Mouse (Mus musculus): Measurements from ENCODE around the gene Clmn. TPM values are rescaled to one million over a fixed set of nuclear protein-coding genes. Genes with fewer than 3 reads are reported as not detected.

Gene Clmn
- total RNA-seq, 2 experiments from 2014 or later: 2.6 to 3.2 TPM

- intact Hi-C loops (cut with DNase I): loop anchor here (5.0 kb wide), 1 partner anchor 65 kb away; no protein-coding TSS in a partner anchor
Measured at GRCm38 (mm10) chr12:104751814-104752765, 112.8 kb downstream of the Clmn start, which contains the start of gene Dicer1. TSS of gene Dicer1 (minus strand) at chr12:104751952.

GRCm38 (mm10) chr12:104751331-104751813, 113.5 kb downstream of the Clmn start:
- no peak for TF ChIP-seq CTCF (IDR thresholded peaks at IDR 0.05)
- H3K27ac ChIP-seq: peak overlapping the region; percentile 94
- no peak for DNase-seq
- intact Hi-C loops (cut with DNase I): loop anchor here (5.0 kb wide), 1 partner anchor 66 kb away; no protein-coding TSS in a partner anchor
- H3K4me3 ChIP-seq: peak overlapping the region; percentile 90

More at GRCm38 (mm10) chr12:104751814-104752765, 112.8 kb downstream of the Clmn start, which contains the start of gene Dicer1:
- peak; percentile 99 for DNase-seq
- Histone ChIP-seq H3K27ac (peak within 1 kb of the TSS; percentile 94), H3K4me3 (peak within 1 kb of the TSS; percentile 90)
- peak; percentile 16; the same call in 1 of the 2 replicates for TF ChIP-seq CTCF (IDR thresholded peaks at IDR 0.05)

- no peak for DNase-seq
- intact Hi-C loops (cut with DNase I): no loop called here
- H3K4me3 ChIP-seq: no peak overlapping the region
- no peak overlapping the region for H3K27ac ChIP-seq
- no peak for TF ChIP-seq CTCF (IDR thresholded peaks at IDR 0.05)
Measured at GRCm38 (mm10) chr12:104748946-104749345, 115.9 kb downstream of the Clmn start.

DNA sequence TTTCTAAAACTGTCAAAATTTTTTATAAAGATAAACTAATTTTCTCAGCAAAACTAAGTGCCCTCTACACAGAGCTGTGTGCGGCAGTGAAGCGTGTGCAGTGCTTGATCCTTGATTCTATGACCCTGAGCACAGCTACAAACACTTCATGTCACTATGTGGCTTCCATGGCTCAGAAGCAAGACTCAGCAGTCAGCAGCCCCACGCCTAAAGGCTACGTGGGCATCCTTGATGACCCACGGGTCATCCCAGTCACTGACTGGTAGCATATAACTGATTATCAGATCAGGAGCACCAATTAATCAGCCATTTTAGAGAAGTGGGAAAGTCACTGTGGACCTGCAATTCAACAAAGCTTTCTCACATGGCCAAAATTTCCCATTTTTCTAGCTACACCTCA, 117.6 kb downstream of the Clmn start:
- H3K27ac ChIP-seq: no peak overlapping the region
- DNase-seq: no peak
- intact Hi-C loops (cut with DNase I): no loop called here
- H3K4me3 ChIP-seq: no peak overlapping the region
- TF ChIP-seq CTCF (IDR thresholded peaks at IDR 0.05): no peak

DNA sequence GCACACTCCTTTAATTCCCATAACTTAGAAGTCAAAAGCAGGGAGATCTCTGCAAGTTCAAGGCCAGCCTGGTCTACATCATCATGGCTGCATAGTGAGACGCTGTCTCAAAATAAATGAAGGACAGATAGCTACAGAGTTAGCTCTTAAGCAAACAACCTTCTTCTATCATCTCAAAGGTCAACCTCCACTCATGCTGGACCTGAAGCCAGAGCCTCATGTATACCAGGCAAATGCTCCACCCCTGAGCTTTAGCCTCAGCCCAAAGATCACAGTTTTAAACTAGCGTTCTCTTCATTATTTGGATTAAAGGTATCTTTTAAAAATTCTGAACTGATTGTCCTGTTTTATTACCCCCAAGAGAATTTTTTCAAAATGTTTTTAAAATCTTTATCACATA, 118.3 kb downstream of the Clmn start:
- Histone ChIP-seq H3K27ac (no peak overlapping the region), H3K4me3 (no peak overlapping the region)
- DNase-seq: no peak
- intact Hi-C loops (cut with DNase I): no loop called here
- no peak for TF ChIP-seq CTCF (IDR thresholded peaks at IDR 0.05)

DNA sequence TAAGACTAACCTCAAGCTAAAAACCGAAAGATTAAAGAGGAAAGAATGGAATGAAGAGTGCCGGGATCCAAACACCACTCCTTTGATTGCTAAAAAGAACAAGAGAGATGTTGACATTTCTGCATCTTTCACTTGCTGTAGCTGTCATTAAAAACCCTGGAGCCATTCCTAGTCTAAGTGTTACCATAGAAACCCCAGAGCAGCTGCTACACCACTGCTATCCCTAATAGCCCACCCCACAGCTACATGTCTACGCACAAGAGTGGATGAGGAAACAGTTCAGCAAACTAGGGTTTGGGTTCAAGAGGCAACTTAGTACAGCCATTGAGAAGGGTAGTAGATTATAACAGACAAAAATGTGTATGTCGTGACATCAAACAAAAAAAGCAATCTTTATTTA, 121.2 kb downstream of the Clmn start:
- H3K27ac ChIP-seq: no peak overlapping the region
- no peak for TF ChIP-seq CTCF (IDR thresholded peaks at IDR 0.05)
- DNase-seq: no peak
- no peak overlapping the region for H3K4me3 ChIP-seq
- intact Hi-C loops (cut with DNase I): no loop called here

DNA sequence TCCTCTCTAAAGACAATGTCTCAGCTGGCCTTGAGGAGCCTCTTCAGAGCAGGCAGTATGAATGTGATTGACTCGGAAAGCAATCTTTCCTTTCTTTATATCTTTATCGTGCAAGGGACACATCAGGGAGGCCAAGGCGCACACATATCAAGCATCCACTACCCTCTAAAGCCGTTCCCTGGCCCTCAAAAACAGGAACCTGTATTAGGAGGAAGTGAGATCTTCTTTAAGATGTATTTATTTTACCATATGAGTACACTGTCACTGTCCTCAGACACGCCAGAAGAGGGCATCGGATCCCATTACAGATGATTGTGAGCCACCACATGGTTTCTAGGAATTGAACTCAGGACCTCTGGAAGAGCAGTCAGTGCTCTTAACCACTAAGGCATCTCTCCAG, 122.6 kb downstream of the Clmn start:
- intact Hi-C loops (cut with DNase I): no loop called here
- DNase-seq: no peak
- peak; percentile 32 for TF ChIP-seq CTCF (IDR thresholded peaks at IDR 0.05)
- Histone ChIP-seq H3K27ac (peak overlapping the region; percentile 24; the same call in 1 of the 2 replicates), H3K4me3 (no peak overlapping the region; the same call in 1 of the 2 replicates)

GRCm38 (mm10) chr12:104740841-104741787, 123.8 kb downstream of the Clmn start:
- H3K27ac ChIP-seq: peak overlapping the region; percentile 32
- intact Hi-C loops (cut with DNase I): no loop called here
- no peak overlapping the region for H3K4me3 ChIP-seq
- no peak for DNase-seq
- TF ChIP-seq CTCF (IDR thresholded peaks at IDR 0.05): no peak

DNA sequence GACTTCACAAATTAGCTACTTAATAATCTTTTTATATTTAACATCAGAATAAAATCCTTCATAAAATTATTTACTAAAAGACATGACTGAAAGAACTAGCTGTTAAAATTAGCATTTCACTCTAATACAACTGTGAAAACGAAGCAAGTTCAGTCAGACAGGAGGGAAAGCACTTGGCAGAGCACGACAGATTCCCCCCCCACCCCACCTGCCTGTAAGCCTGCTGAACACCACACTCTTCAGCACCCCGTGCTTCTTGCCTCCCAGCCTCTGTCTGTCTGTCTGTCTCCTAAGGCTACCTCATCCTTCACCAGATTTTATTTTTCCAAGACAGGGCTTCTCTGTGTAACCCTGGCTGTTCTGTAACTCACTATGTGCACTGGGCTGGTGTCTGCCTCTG, 125.9 kb downstream of the Clmn start:
- Histone ChIP-seq H3K27ac (no peak overlapping the region), H3K4me3 (no peak overlapping the region)
- no peak for TF ChIP-seq CTCF (IDR thresholded peaks at IDR 0.05)
- DNase-seq: no peak
- intact Hi-C loops (cut with DNase I): no loop called here

GRCm38 (mm10) chr12:104738446-104738845, 126.4 kb downstream of the Clmn start:
- TF ChIP-seq CTCF (IDR thresholded peaks at IDR 0.05): no peak
- H3K4me3 ChIP-seq: no peak overlapping the region
- intact Hi-C loops (cut with DNase I): no loop called here
- H3K27ac ChIP-seq: no peak overlapping the region
- no peak for DNase-seq

- no peak for DNase-seq
- no peak overlapping the region for H3K27ac ChIP-seq
- TF ChIP-seq CTCF (IDR thresholded peaks at IDR 0.05): no peak
- H3K4me3 ChIP-seq: no peak overlapping the region
- intact Hi-C loops (cut with DNase I): no loop called here
Measured at GRCm38 (mm10) chr12:104737666-104738065, 127.2 kb downstream of the Clmn start.

- no peak for TF ChIP-seq CTCF (IDR thresholded peaks at IDR 0.05)
- intact Hi-C loops (cut with DNase I): no loop called here
- no peak overlapping the region for H3K27ac ChIP-seq
Measured at GRCm38 (mm10) chr12:104735993-104736395, 128.9 kb downstream of the Clmn start.

More at GRCm38 (mm10) chr12:104735993-104736395, 128.9 kb downstream of the Clmn start:
- H3K4me3 ChIP-seq: no peak overlapping the region
- DNase-seq: no peak
